Mouse (Mus musculus): ENCODE data around the gene Dctn1. TPM values are rescaled to one million over a fixed set of nuclear protein-coding genes. Genes with fewer than 3 reads are reported as not detected.
A peak's percentile ranks its signal among the peaks of the same experiment; 100 is the strongest.

Dctn1 gene
- 96.4 and 108 TPM in 2 replicates for polyA plus RNA-seq (2016; fragmentation: Nextera tagmentation; extraction: Ambion mirVana)

DNA sequence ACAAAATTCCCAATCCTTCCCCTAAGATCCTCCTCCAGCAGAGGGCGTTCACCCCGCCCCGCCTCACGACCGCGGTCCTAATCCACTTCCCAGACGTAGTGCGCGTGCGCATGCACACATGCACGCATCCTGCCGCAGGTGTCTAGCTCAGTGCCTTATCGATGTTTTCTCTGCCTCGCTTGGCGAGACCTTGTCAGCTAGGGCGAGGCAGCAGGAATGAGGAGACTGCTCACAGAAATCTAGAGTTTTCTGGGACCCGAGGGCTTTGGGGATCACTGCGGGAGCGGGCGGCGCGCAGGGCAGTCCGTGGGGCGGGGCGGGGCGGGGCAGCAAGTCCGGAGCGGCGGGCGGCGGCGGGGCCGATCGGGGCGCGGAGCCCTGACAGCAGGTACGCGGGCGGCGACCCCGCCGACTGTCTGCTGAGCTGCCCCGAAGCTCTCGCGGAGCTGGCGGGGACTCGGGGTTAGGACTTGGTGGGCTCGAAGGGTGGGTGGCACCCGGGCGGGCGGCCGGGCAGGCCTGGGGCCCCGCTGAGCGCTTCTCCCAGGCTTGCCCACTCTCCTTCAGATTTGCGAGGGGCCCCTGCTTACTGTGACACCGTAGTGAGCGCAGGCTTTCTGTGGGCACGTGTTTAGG, at the start of gene Dctn1:
TSS of gene Dctn1 (plus strand) at position 314 of the 636 bp plus-strand sequence.
- WGBS: under 1% methylated on average over 55 of the region's 58 CpGs
- 0 out of 2 replicates have a peak, but pooled peaks cover 5% of the 10 kb centered on the region for H3K36me3 ChIP-seq
- peak within 1 kb of the TSS; percentile 95 for H3K4me3 ChIP-seq
- H3K27me3 ChIP-seq (ENCODE audit: low read depth, poor library complexity, severe bottlenecking): peaks cover 22% of the 10 kb centered on the region
- H3K27ac ChIP-seq: peak within 1 kb of the TSS; percentile 99
- H3K9me3 ChIP-seq (replicated peaks): no peaks in the 10 kb centered on the region
- H3K4me1 ChIP-seq: peaks cover 41% of the 10 kb centered on the region
- DNase-seq (ENCODE audit: low spot score): peak; percentile 96

DNA sequence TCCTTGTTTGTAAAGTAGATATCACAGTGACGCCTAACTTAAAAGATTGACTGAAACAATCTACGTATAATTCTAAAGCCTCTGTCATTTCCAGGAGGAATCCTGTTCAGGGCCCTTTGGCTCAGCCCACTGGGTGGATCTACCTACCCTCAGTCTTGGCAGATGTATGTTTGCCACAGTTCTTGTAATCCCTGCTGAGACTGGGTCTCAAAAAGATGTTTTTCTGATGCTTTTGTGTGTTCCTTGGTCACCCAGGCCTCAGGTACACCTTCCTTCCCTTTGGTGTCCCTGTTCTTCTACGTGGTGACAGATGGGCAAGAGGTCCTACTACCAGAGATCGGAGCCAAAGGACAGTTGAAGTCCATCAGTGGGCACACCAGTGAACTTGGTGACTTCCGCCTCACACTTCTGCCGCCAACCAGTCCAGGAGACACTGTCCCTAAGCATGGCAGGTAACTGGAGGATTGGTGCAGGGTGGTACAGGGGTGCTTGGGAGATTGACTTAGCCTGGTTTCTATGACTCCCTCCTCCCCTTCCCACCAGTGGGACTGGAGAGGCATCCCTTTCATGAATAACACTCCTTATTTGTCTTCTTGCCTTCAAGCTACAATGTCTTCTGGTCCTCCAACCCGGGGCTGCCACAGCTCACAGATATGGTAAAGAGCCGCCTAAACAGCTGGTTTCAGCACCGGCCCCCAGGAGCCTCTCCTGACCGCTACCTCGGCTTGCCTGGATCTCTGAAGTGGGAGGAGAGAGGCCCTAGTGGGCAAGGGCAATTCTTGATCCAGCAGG, 49.2 kb upstream of the Dctn1 start:
- no peaks in the 10 kb centered on the region for H3K27me3 ChIP-seq (ENCODE audit: low read depth, poor library complexity, severe bottlenecking)
- H3K9me3 ChIP-seq (replicated peaks): no peaks in the 10 kb centered on the region
- 82% methylated on average over 11 of the region's 11 CpGs for WGBS
- H3K4me1 ChIP-seq: peaks cover 44% of the 10 kb centered on the region
- peaks cover 37% of the 10 kb centered on the region for H3K36me3 ChIP-seq
- DNase-seq (ENCODE audit: low spot score): no peak
- H3K4me3 ChIP-seq: peak overlapping the region; percentile 83
- H3K27ac ChIP-seq: peak overlapping the region; percentile 93; the same call in 1 of the 2 replicates

DNA sequence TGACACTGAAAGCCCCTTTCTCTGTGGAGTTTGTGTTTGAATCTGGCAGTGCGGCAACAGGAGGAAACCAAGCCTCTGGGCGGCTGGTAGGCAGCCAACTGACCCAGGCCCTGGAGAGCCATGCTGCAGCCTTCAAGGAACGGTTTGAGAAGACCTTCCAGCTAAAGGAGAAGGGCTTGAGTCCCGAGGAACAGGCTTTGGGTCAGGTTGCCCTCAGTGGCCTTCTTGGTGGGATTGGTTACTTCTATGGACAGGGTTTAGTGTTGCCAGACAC, 48.6 kb upstream of the Dctn1 start:
- no peak for DNase-seq (ENCODE audit: low spot score)
- Histone ChIP-seq H3K9me3 (replicated peaks) (no peaks in the 10 kb centered on the region), H3K27ac (no peak overlapping the region), H3K36me3 (peaks cover 37% of the 10 kb centered on the region), H3K4me3 (peak overlapping the region; percentile 83), H3K27me3 (ENCODE audit: low read depth, poor library complexity, severe bottlenecking) (no peaks in the 10 kb centered on the region), H3K4me1 (peaks cover 45% of the 10 kb centered on the region)
- WGBS: 91% methylated on average over 4 of the region's 4 CpGs

DNA sequence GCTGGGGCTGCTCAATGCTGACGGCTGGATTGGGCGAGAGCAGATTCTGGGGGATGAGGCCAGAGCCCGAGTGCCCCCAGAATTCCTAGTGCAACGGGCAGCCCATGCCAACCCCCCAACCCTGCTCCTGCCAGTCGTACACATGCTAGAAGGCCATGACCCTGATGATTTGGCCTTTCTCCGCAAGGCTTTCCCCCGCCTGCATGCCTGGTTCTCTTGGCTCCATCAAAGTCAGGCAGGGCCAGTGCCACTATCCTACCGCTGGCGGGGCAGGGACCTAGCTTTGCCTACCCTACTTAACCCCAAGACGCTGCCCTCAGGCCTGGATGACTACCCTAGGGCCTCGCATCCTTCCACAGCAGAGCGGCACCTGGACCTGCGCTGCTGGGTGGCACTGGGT, 48.1 kb upstream of the Dctn1 start:
- Histone ChIP-seq H3K36me3 (peaks cover 37% of the 10 kb centered on the region), H3K27ac (no peak overlapping the region), H3K27me3 (ENCODE audit: low read depth, poor library complexity, severe bottlenecking) (no peaks in the 10 kb centered on the region), H3K4me3 (peak overlapping the region; percentile 83; the same call in 1 of the 2 replicates), H3K9me3 (replicated peaks) (no peaks in the 10 kb centered on the region), H3K4me1 (peaks cover 50% of the 10 kb centered on the region)
- no peak for DNase-seq (ENCODE audit: low spot score)
- 93% methylated on average over 13 of the region's 13 CpGs for WGBS

DNA sequence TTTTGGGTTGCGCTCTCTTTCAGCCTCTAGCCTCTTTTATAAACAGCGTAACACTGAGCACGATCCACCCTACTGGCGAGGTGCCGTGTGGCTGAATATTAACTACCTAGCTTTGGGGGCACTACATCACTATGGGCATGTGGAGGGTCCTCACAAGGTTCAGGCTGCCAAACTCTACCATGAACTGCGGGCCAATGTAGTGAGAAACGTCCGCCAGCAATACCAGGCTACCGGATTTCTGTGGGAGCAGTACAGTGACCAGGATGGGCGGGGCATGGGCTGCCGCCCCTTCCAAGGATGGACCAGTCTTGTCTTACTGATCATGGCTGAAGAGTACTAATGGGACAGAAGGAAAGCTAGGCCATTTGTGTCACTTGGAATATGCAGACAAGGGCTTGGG, 47.4 kb upstream of the Dctn1 start:
- H3K27ac ChIP-seq: no peak overlapping the region
- DNase-seq (ENCODE audit: low spot score): no peak
- H3K4me3 ChIP-seq: no peak overlapping the region
- peaks cover 56% of the 10 kb centered on the region for H3K4me1 ChIP-seq
- no peaks in the 10 kb centered on the region for H3K27me3 ChIP-seq (ENCODE audit: low read depth, poor library complexity, severe bottlenecking)
- H3K9me3 ChIP-seq (replicated peaks): no peaks in the 10 kb centered on the region
- 88% methylated on average over 11 of the region's 11 CpGs for WGBS
- H3K36me3 ChIP-seq: peaks cover 41% of the 10 kb centered on the region

DNA sequence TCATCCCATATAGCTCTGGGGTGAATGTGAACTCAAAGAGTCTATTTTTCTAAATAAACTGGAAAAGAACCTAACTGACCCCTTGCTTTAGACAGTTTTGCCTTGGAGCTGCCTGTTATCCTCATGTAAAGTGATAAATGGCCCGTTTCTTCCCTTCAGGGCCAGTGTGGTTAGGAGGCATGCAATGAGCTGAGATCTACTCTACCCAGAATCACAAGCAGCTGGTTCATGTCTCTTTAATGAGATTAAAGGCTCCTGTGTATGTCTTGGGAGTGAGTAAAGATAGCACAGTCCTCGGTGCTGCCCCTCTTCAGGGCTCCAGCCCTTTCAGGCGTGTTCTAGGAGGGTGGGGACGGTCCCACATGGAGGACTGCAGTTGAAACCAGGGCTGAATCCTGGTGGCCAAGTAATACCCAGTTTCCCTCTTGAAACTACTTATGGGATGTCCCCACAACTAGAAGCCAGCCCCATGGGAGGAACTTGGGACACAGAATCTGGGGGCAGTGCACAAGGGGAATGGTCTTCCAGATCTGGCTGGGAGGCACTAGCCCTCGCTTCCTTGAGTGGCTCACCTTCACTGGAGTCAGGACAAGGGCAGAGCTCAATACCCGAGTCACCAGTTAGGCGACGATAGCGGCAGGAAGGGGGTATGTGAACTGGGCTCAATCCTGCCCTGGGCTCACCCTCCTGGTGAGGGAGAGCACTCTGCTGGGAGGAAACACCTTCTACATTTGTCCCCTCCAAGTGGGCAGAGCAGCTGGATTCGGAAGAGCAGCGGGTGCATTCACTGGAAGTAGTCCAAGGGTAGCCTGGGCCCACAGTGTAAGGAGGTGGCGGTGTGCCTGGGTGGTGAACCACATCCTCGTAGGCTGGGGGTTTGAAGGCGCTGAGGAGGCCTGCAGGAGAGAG, 46.6 kb upstream of the Dctn1 start:
- peak overlapping the region; percentile 14; the same call in 1 of the 2 replicates for H3K4me3 ChIP-seq
- WGBS: 89% methylated on average over 14 of the region's 14 CpGs
- H3K36me3 ChIP-seq: peaks cover 41% of the 10 kb centered on the region
- DNase-seq (ENCODE audit: low spot score): peak; percentile 27
- no peaks in the 10 kb centered on the region for H3K9me3 ChIP-seq (replicated peaks)
- H3K4me1 ChIP-seq: peaks cover 63% of the 10 kb centered on the region
- H3K27ac ChIP-seq: peak overlapping the region; percentile 99
- H3K27me3 ChIP-seq (ENCODE audit: low read depth, poor library complexity, severe bottlenecking): no peaks in the 10 kb centered on the region

DNA sequence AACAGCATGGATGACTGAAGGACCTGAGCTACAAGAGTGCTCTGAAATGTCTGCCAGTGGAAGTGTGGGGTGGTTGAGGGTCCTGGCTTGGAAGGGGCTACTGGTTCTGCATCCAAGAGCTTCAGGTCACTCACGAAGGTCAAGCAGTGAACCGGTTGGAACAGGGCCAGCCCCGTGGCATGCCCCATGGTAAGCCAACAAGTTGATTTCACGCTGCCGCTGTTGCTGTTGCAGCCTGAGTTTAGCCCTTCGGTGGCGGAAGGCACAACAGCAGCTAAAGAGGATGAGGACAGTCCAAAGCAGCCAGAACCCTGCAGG, 46.0 kb upstream of the Dctn1 start:
- peak overlapping the region; percentile 99 for H3K27ac ChIP-seq
- 88% methylated on average over 7 of the region's 7 CpGs for WGBS

DNA sequence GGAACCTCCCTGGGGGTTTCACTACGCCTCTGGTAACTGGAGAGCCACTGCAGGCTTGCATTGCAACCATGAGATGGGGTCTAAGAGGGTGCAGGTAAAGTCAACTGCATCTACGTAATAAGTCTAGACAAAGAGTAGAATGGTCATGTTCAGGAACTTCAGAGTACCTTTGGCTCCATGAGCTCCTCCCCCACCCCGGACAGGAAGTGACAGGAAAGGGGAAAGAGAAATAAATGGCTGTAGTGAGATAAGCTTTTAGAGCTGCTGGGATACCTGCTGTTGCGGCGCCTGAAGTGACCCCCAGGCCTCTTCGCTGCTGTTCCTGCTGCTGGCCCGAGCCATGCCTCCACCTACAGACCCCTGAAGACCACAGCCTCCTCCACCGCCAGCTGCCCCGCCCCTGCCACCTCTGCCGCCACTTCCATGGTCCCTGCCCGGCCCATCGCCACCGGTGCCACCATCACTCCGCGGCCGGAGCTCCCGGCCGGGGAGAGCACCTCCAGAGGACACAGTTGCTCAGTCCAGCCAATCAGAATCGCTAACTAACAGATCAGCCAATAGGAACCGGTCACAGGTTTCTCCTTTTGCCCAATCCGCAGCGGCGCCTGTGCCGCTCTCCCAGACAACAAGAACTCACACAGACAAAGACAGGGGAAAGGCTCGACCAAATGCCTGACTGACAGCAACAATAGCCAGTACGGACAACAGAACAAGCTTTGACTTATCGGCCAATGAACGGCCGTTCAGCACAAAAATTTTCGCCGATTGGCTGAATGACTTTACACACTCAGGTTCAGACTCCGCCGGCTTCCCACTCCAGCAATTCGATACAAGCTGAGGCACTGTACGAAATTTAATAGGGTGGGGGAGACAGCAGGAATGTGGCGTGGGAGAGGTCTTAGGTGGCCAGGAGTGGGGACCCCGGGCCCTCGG, 44.5 kb upstream of the Dctn1 start, which contains the start of gene Wbp1:
TSS of gene Wbp1 (minus strand) at position 630 of the 933 bp plus-strand sequence.
- Histone ChIP-seq H3K4me1 (peaks cover 60% of the 10 kb centered on the region), H3K27ac (peak within 1 kb of the TSS; percentile 99), H3K9me3 (replicated peaks) (no peaks in the 10 kb centered on the region), H3K36me3 (peaks cover 41% of the 10 kb centered on the region), H3K4me3 (peak within 1 kb of the TSS; percentile 71), H3K27me3 (ENCODE audit: low read depth, poor library complexity, severe bottlenecking) (no peaks in the 10 kb centered on the region)
- DNase-seq (ENCODE audit: low spot score): peak; percentile 89
- WGBS: 1% methylated on average over 38 of the region's 38 CpGs

More for the DNA sequence above, 46.0 kb upstream of the Dctn1 start:
- no peaks in the 10 kb centered on the region for H3K27me3 ChIP-seq (ENCODE audit: low read depth, poor library complexity, severe bottlenecking)
- H3K4me1 ChIP-seq: peaks cover 63% of the 10 kb centered on the region
- peaks cover 41% of the 10 kb centered on the region for H3K36me3 ChIP-seq
- DNase-seq (ENCODE audit: low spot score): peak; percentile 39
- no peaks in the 10 kb centered on the region for H3K9me3 ChIP-seq (replicated peaks)
- peak overlapping the region; percentile 71 for H3K4me3 ChIP-seq

DNA sequence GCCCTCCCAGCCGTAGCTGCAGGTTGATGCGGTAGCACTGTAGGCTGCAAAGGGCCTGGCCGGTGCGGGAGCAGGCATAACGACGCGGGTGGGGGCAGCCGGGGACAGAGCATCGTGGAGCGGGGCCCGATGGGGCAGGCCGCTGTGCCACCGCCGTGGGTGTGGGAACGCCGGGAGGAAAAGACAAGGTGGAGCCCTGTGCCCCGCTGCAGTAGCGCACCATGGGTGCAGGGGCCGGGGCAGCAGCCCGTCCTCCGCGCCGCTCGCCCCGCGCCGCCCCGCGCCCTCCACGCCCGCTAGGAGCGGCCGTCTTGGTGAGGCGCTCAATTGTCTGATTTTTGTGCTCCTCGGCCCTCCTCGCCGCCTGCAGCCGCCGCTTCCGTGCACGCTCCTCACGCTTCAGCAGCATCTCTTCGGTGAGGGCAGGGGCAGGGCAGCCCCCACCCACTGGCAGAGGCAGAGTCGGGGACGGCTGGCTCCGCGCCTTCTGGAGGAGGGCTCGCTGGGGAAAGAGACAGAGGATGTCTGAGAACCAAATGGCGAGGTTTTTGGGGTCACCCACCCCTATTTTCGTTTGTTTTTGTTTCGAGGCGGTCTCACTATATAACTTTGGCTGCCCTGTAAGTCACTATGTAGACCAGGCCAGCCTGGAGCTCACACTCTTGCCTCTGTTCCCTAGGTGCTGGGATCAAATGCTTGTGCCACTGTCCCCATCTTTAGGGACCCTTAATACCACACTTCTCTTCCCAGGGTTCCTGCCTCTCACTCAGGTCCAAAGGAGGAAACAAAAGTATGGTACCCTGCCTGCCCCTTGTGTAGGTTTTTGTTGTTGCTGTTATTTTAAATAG, 43.6 kb upstream of the Dctn1 start:
- no peaks in the 10 kb centered on the region for H3K9me3 ChIP-seq (replicated peaks)
- H3K27ac ChIP-seq: peak overlapping the region; percentile 99
- 2% methylated on average over 52 of the region's 52 CpGs for WGBS
- H3K36me3 ChIP-seq: peaks cover 35% of the 10 kb centered on the region
- no peaks in the 10 kb centered on the region for H3K27me3 ChIP-seq (ENCODE audit: low read depth, poor library complexity, severe bottlenecking)
- peaks cover 51% of the 10 kb centered on the region for H3K4me1 ChIP-seq
- no peak for DNase-seq (ENCODE audit: low spot score)
- peak overlapping the region; percentile 71 for H3K4me3 ChIP-seq

DNA sequence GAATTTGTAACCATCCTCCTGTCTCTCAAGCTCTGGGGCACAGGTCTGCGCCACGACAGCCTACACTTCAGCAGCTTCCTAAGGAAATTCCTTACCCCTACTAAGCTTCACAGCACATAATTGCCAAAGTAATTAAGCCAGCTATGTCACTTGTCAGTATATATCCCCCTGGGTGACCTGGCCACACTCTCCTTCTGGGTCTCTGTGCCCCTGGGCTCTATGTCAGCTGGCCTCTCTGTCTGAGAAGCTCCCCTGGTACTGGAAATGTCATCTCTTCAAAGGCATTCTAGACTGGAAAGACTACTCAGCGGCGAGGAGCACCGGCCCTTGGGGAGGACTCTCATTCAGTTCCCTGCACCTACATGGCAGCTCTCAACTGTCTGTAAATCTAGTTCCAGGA, 42.8 kb upstream of the Dctn1 start:
- no peaks in the 10 kb centered on the region for H3K9me3 ChIP-seq (replicated peaks)
- peaks cover 50% of the 10 kb centered on the region for H3K4me1 ChIP-seq
- H3K27me3 ChIP-seq (ENCODE audit: low read depth, poor library complexity, severe bottlenecking): no peaks in the 10 kb centered on the region
- peaks cover 26% of the 10 kb centered on the region for H3K36me3 ChIP-seq
- peak overlapping the region; percentile 99 for H3K27ac ChIP-seq
- 86% methylated on average over 5 of the region's 5 CpGs for WGBS
- DNase-seq (ENCODE audit: low spot score): no peak
- peak overlapping the region; percentile 71 for H3K4me3 ChIP-seq

DNA sequence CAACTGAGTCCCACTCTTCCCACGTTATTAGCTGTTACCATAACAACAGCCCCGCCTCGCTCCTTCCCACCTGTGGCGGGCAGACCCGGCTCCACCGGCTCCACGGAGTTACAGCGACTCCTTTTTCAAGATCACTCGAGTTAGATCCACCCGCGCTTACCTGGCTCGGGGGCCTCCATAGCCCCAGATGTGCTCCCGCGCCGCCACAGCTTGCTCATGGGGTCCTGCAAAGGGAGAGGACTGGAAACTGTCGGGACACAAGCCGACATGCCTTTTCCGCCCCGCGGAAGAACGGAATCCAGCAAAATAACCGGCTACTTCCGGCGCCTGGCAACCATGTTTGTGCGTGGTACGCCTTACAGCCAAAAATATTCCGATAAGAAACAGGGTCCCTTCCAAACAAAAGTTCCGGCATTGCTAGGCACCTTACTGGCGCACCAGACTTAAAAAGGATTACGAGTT, 40.8 kb upstream of the Dctn1 start:
- peak overlapping the region; percentile 91 for H3K27ac ChIP-seq
- H3K36me3 ChIP-seq: peaks cover 7% of the 10 kb centered on the region
- peak overlapping the region; percentile 87 for H3K4me3 ChIP-seq
- no peaks in the 10 kb centered on the region for H3K9me3 ChIP-seq (replicated peaks)
- H3K4me1 ChIP-seq: peaks cover 43% of the 10 kb centered on the region
- DNase-seq (ENCODE audit: low spot score): peak; percentile 94
- WGBS: under 1% methylated on average over 30 of the region's 30 CpGs
- H3K27me3 ChIP-seq (ENCODE audit: low read depth, poor library complexity, severe bottlenecking): no peaks in the 10 kb centered on the region

Measured in limb, embryonic 10.5 days (tissue).